Mouse (Mus musculus): ENCODE data around the gene Btn1a1. TPM values are rescaled to one million over a fixed set of nuclear protein-coding genes. Genes with fewer than 3 reads are reported as not detected.

Btn1a1 gene
- polyA plus RNA-seq, 1 experiment from 2014 or later: 0.12 TPM

DNA sequence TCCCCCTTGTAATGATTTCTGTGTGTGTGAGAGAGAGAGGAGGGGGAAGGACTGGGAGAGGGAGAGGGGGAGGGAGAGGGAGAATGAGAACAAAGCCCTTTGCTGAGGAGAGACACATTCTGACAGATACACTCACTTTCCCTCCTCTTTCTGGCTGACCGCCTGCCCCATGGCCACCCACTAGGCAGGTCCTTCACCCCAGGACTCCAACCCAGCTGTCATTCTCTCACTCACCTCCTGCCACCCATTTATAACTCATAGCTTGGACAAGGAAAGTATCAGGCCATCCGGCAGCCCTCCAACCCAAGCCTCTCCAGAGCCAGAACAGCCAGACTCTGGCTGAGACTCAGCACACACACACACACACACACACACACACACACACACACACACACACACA lies 10.0 kb upstream of the Btn1a1 start:
- ATAC-seq (replicated peaks; ENCODE audit: low FRiP score): 0 out of 2 replicates have a peak, but pooled peaks have one; percentile 22
- 13% methylated on average over 2 of the region's 2 CpGs for WGBS

DNA sequence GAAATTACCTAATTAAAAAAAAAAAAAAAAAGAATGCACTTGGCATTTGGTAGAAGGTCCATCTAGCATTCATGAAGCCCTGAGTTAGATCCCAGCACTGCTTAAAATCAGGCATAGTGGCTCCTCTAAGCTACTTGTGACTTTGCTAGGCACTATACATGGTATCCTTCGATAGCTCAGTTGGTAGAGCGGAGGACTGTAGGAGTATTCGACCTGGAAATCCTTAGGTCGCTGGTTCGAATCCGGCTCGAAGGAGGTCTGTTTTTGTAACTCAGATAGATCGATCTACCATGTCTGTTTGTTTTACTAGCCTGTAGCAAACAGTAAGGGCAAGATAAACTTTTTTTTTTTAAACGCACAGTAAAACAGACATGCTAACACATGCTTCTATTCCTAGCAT lies 1.2 kb upstream of the Btn1a1 start:
- peak; percentile 55; the same call in 1 of the 2 replicates for ATAC-seq (replicated peaks; ENCODE audit: low FRiP score)
- 3% methylated on average over 9 of the region's 9 CpGs for WGBS

More for the DNA sequence above, 10.0 kb upstream of the Btn1a1 start:
- H3K9ac ChIP-seq: no peak overlapping the region
- H3K27me3 ChIP-seq: no peaks in the 10 kb centered on the region
- no peaks in the 10 kb centered on the region for H3K36me3 ChIP-seq
- no peak overlapping the region for H3K4me2 ChIP-seq
- H3K4me1 ChIP-seq: 0 out of 2 replicates have a peak, but pooled peaks cover 3% of the 10 kb centered on the region
- H3K27ac ChIP-seq: no peak overlapping the region
- no peaks in the 10 kb centered on the region for H3K9me3 ChIP-seq (replicated peaks)
- no peak overlapping the region for H3K4me3 ChIP-seq (replicated peaks)

DNA sequence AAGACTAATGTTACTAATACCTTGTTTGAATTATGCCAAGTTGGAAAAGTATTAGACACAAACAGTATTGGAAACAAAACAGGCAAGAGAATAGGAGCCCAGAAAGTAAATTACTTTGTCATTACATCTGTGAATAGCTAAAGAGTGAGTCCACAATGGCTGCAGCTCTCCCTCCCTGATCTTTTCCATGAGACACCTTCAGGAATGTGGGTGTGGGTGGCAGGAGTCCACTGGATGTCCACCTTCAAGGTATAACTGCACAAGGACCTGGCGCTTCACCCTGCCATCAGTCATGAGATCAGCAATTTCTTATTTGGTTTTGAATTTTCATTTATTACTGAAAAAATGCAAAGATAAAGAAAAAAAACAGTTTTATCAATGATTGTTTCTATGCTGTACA lies 605 bp upstream of the Btn1a1 start:
- WGBS: 61% methylated on average over 1 of the region's 1 CpGs
- Histone ChIP-seq H3K36me3 (no peaks in the 10 kb centered on the region), H3K9ac (no peak overlapping the region), H3K27ac (no peak overlapping the region), H3K4me2 (peak overlapping the region; percentile 95), H3K27me3 (no peaks in the 10 kb centered on the region), H3K4me1 (peaks cover 25% of the 10 kb centered on the region), H3K9me3 (replicated peaks) (no peaks in the 10 kb centered on the region), H3K4me3 (replicated peaks) (peak overlapping the region; percentile 62; the same call in 1 of the 2 replicates)
- no peak for ATAC-seq (replicated peaks; ENCODE audit: low FRiP score)

More for the DNA sequence above, 1.2 kb upstream of the Btn1a1 start:
- peaks cover 25% of the 10 kb centered on the region for H3K4me1 ChIP-seq
- H3K27ac ChIP-seq: no peak overlapping the region
- H3K36me3 ChIP-seq: no peaks in the 10 kb centered on the region
- H3K9me3 ChIP-seq (replicated peaks): no peaks in the 10 kb centered on the region
- H3K9ac ChIP-seq: no peak overlapping the region
- no peak overlapping the region for H3K4me2 ChIP-seq
- no peak overlapping the region for H3K4me3 ChIP-seq (replicated peaks)
- no peaks in the 10 kb centered on the region for H3K27me3 ChIP-seq

DNA sequence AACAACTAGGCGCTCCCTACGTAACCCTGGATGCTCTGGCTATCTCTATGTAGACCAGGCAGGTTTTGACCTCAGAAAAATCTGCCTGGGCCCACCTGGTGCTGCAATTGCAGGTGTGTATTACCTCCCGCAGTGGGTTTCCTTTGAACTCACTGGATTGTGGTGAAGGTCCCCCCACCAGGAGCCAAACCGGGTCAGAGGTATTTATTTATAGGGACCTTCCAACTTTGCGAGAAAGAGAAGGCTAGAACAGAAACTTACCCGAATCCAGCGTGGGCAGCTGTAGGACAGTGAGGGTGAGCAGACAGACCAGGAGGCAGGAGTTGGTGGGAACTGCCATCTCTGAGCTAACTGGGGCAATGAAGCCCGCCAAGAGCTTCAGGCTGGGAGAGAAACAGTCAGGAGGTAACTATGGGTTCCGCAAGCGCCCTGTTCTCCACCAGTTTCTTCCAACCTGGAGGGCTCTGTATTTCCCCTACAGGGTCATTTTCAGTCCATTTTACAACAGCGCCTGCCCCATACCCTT lies 797 bp downstream of the Btn1a1 start:
- H3K27ac ChIP-seq: no peak overlapping the region
- peak overlapping the region; percentile 50 for H3K9ac ChIP-seq
- H3K4me1 ChIP-seq: peaks cover 27% of the 10 kb centered on the region
- no peaks in the 10 kb centered on the region for H3K9me3 ChIP-seq (replicated peaks)
- H3K36me3 ChIP-seq: no peaks in the 10 kb centered on the region
- 4% methylated on average over 11 of the region's 11 CpGs for WGBS
- peak overlapping the region; percentile 62 for H3K4me3 ChIP-seq (replicated peaks)
- peak overlapping the region; percentile 95 for H3K4me2 ChIP-seq
- no peaks in the 10 kb centered on the region for H3K27me3 ChIP-seq
- peak; percentile 27 for ATAC-seq (replicated peaks; ENCODE audit: low FRiP score)

DNA sequence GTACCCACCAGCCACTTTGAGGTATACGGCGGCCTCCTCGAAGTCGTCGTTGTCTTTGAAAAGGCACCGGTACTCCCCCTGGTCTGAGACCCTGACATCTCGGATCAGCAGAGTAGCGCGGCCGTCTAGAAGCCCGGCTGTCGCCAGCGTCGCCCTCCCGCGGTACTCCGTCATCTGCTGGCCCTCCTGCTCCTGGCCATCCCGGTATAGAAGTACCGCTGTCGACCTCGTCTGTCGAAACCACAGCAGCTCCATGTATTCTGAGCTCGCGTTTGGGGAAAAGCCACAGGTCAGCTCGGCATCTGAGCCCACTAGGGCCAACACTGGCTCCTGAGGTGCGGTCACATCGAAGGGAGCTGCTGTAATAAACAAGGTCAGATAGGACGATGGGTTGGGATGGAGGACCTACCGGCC lies 1.5 kb downstream of the Btn1a1 start:
- Histone ChIP-seq H3K4me2 (peak overlapping the region; percentile 95), H3K4me1 (peaks cover 31% of the 10 kb centered on the region), H3K9me3 (replicated peaks) (no peaks in the 10 kb centered on the region), H3K27me3 (no peaks in the 10 kb centered on the region), H3K4me3 (replicated peaks) (peak overlapping the region; percentile 62), H3K9ac (peak overlapping the region; percentile 50), H3K36me3 (no peaks in the 10 kb centered on the region), H3K27ac (no peak overlapping the region)
- 0% methylated on average over 29 of the region's 29 CpGs for WGBS
- ATAC-seq (replicated peaks; ENCODE audit: low FRiP score): peak; percentile 26; the same call in 1 of the 2 replicates

DNA sequence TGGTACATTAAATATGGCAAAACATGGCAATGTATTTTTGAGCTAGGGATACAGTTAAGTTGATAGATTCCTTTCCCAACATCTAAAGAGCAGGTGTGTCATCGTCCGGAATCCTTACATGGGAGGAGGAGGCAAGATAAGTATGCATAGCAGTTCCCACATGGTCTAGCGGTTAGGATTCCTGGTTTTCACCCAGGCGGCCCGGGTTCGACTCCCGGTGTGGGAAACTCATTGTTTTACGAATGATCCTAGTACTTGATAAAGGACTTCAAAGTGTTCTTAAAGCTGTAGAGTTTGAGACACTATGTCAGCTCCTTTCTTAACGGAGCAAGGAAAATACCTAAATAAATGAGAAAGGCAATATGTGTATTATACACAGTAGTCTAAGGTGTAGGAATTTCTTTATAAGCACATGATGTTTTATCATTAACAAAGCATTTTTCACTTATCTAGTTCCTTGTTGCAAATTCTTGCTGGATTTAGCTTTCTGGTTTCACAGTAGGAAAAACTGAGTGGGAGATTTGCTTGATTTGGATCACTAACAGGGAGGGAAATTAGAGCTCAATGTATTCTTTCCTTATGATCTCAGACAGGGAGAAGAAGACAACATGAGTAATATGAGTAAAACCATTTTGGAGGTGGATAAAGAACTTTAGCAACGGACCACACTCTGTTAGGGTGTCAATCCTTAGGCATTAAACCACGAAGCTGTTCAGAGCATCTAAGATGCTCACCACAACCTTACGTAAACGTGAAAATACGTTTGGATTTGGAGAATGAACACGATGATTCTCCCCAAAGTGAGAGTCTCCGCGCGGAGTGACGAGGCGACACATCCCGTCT lies 2.1 kb downstream of the Btn1a1 start:
- Histone ChIP-seq H3K27ac (no peak overlapping the region), H3K9me3 (replicated peaks) (no peaks in the 10 kb centered on the region), H3K4me2 (peak overlapping the region; percentile 95), H3K9ac (peak overlapping the region; percentile 50), H3K4me1 (peaks cover 32% of the 10 kb centered on the region), H3K4me3 (replicated peaks) (peak overlapping the region; percentile 62), H3K27me3 (no peaks in the 10 kb centered on the region), H3K36me3 (no peaks in the 10 kb centered on the region)
- under 1% methylated on average over 21 of the region's 21 CpGs for WGBS
- peak; percentile 50; the same call in 1 of the 2 replicates for ATAC-seq (replicated peaks; ENCODE audit: low FRiP score)

DNA sequence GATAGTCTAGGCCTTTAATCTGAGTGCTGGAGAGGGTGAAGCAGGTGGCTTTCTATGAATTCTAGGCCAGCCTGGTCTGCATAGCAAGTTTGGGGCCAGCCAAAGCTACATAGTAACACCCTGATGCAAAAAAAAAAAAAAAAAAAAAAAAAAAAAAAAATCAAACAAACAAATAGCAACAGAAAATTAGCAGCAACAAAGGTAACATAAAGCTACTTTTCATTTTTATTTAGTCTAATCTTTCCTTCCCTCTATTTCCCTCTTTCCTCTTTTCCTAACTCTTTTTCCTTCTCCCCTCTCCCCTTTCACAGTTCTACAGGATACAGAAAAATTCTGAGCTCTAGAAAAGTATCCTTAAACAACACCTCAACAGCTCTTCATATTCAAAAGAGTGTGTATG lies 3.0 kb downstream of the Btn1a1 start:
- Histone ChIP-seq H3K4me3 (replicated peaks) (no peak overlapping the region), H3K9ac (no peak overlapping the region), H3K9me3 (replicated peaks) (no peaks in the 10 kb centered on the region), H3K4me2 (no peak overlapping the region), H3K36me3 (no peaks in the 10 kb centered on the region), H3K27me3 (0 out of 2 replicates have a peak, but pooled peaks cover 2% of the 10 kb centered on the region), H3K4me1 (peaks cover 32% of the 10 kb centered on the region), H3K27ac (no peak overlapping the region)
- ATAC-seq (replicated peaks; ENCODE audit: low FRiP score): no peak

DNA sequence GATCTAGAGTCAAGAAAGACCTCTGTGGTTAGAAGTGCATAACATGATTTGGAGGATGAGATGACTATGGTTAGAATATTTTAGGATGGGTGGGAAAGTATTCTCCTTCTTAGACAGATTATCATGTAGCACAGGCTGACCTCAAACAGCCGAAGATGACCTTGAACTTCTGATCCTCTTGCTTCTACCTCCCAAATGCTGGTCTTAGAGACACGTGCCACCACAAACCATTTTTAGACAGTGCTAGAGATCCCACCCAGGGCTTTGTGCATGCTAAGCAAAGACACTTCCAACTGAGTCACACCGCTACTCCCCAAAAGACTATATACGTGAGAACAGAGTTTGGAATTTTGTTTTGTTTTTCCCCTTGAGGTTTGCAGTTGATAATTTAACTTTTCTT lies 3.6 kb downstream of the Btn1a1 start:
- no peak overlapping the region for H3K4me2 ChIP-seq
- H3K36me3 ChIP-seq: no peaks in the 10 kb centered on the region
- 82% methylated on average over 4 of the region's 4 CpGs for WGBS
- peaks cover 32% of the 10 kb centered on the region for H3K4me1 ChIP-seq
- ATAC-seq (replicated peaks; ENCODE audit: low FRiP score): no peak
- H3K9me3 ChIP-seq (replicated peaks): no peaks in the 10 kb centered on the region
- no peak overlapping the region for H3K9ac ChIP-seq
- H3K27me3 ChIP-seq: 0 out of 2 replicates have a peak, but pooled peaks cover 3% of the 10 kb centered on the region
- no peak overlapping the region for H3K27ac ChIP-seq
- no peak overlapping the region for H3K4me3 ChIP-seq (replicated peaks)

DNA sequence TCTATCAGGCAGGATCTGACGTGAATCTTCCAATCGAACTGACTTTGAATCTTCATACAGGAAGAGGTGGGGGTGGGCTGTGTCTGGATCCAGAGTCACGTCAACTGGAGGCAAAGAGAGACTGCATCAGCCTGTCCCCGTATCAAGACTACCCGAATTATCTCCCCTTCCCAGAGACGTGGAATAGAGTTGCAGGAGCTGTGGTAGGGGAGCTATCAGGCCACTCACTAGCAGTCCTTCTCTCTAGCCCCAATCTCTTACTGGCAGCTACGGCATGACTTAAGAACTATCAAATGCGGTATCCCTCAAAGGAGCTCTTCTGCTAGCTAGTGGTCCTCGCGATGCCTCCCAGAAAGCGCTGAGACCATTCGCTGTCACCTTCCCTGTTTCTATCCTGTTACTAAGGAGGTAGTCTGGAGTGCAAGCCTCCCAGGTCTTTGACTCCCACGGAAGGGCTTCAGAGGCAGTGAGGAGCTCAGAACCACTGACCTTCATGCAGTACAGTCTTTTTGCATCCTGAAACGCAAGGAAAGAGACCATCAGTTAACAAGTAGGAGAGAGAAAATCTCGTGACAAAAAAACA lies 6.3 kb downstream of the Btn1a1 start:
- Histone ChIP-seq H3K4me3 (replicated peaks) (peak overlapping the region; percentile 16; the same call in 1 of the 2 replicates), H3K4me2 (peak overlapping the region; percentile 43)
- ATAC-seq (replicated peaks; ENCODE audit: low FRiP score): no peak

DNA sequence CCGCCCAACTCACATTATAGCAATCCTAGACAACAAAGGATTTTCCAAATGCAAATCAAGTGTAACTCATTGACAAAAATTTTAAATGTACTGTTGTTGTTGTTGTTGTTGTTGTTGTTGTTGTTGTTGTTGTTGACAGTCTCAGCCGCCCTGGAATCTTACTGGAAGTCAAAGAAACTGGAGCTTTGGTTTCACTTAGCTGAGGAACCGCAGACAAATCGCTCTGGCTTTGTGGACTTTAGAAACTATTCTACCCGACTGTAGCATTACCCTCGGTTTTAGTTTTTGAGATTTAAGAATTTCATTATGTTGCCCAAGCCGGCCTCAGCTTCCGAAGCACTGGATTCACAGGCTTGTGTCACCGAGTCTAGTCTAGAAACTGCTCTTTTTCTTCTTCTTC lies 11.8 kb downstream of the Btn1a1 start:
- H3K4me2 ChIP-seq: peak overlapping the region; percentile 63
- H3K9ac ChIP-seq: peak overlapping the region; percentile 64
- H3K36me3 ChIP-seq: no peaks in the 10 kb centered on the region
- H3K4me3 ChIP-seq (replicated peaks): peak overlapping the region; percentile 67
- peaks cover 1% of the 10 kb centered on the region; the same call in 1 of the 2 replicates for H3K4me1 ChIP-seq
- no peaks in the 10 kb centered on the region for H3K9me3 ChIP-seq (replicated peaks)
- H3K27ac ChIP-seq: peak overlapping the region; percentile 91
- WGBS: under 1% methylated on average over 9 of the region's 9 CpGs
- ATAC-seq (replicated peaks; ENCODE audit: low FRiP score): no peak
- H3K27me3 ChIP-seq: 0 out of 2 replicates have a peak, but pooled peaks cover 3% of the 10 kb centered on the region

More for the DNA sequence above, 6.3 kb downstream of the Btn1a1 start:
- peaks cover 13% of the 10 kb centered on the region for H3K4me1 ChIP-seq
- no peaks in the 10 kb centered on the region for H3K9me3 ChIP-seq (replicated peaks)
- WGBS: 24% methylated on average over 15 of the region's 15 CpGs
- no peak overlapping the region for H3K9ac ChIP-seq
- H3K36me3 ChIP-seq: no peaks in the 10 kb centered on the region
- H3K27me3 ChIP-seq: 0 out of 2 replicates have a peak, but pooled peaks cover 3% of the 10 kb centered on the region
- H3K27ac ChIP-seq: no peak overlapping the region

DNA sequence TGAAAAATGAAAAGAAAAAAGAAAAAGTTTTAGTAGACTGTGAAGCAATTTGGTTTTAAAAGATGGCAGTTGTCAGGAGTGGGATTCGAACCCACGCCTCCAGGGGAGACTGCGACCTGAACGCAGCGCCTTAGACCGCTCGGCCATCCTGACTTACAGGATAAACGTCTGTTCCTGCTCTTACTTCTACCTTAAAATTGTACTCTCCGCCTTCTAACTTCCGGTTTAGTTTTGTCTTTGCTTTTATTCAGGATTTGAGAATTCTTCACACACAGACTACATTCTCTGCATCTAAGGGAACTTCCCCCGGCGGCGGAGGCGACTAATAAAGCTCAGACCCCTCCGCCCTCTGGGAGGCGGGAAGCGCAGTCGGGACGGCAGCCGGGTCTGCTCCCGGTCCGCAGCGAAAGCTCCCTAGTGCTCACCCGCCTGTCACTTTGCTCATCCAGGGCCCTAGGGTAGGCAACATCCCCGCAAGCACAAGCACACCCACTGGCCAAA lies 12.3 kb downstream of the Btn1a1 start:
- H3K9ac ChIP-seq: peak overlapping the region; percentile 64
- H3K27me3 ChIP-seq: 0 out of 2 replicates have a peak, but pooled peaks cover 3% of the 10 kb centered on the region
- H3K27ac ChIP-seq: peak overlapping the region; percentile 91
- no peaks in the 10 kb centered on the region for H3K9me3 ChIP-seq (replicated peaks)
- H3K4me1 ChIP-seq: peaks cover 5% of the 10 kb centered on the region; the same call in 1 of the 2 replicates
- no peaks in the 10 kb centered on the region for H3K36me3 ChIP-seq
- ATAC-seq (replicated peaks; ENCODE audit: low FRiP score): peak; percentile 92
- 0% methylated on average over 25 of the region's 25 CpGs for WGBS
- H3K4me3 ChIP-seq (replicated peaks): peak overlapping the region; percentile 67
- peak overlapping the region; percentile 63 for H3K4me2 ChIP-seq

All from kidney, embryonic 15.5 days (tissue).